Mouse (Mus musculus) ES-Bruce4 (cell line): ENCODE measurements around the gene Smg9.

Source experiments
- CTCF ChIP-seq: IDR thresholded peaks from one replicate; pipeline ENCODE4 v1.8.1; 2011; ENCODE audit warnings: low read depth, low read length
- EP300 ChIP-seq: IDR thresholded peaks from 2 replicates; pipeline ENCODE4 v1.6.1; 2011; ENCODE audit warnings: low read depth, low read length; ENCODE audit not compliant: insufficient read depth
- POLR2A ChIP-seq: IDR thresholded peaks from one replicate; pipeline ENCODE4 v1.8.1; 2011; ENCODE audit warnings: low read length; ENCODE audit not compliant: insufficient read depth

DNA sequence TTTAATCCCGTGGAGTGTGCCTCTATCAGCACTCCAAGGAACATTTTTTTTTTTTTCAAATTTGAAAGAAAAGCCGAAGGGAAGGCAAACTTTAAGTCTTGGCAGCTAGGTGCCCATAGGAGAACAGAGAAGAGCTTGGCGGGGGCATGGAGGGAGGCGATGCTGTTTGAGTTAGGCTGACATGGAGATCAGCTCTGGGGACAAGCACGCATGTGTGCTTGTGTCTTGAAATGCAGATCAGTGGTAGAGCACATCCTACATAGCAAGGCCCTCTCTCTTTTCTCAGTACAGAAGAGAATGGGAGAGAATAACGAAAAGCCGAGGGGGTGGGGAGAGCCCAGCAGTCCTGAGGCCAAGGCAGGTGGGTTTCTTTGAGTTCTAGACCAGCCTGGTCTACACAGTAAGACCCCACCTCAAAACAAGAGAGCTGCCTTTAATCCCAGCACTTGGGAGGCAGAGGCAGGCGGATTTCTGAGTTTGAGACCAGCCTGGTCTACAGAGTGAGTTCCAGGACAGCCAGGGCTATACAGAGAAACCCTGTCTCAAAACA lies 980 bp upstream of the Smg9 start:
- TF ChIP-seq POLR2A (no peak), CTCF (no peak), EP300 (no peak)
